ENCODE assay signal across 9 mouse cellular contexts in genomic region chr9:13470013-13470412, GRCm38 (mm10). TPM values are rescaled to one million over a fixed set of nuclear protein-coding genes. Genes with fewer than 3 reads are reported as not detected.
A peak's percentile ranks its signal among the peaks of the same experiment; 100 is the strongest.
DNase-seq lines count a peak whose midpoint lies in the region; ATAC-seq and TF ChIP-seq lines count a peak whose summit lies in the region.
"Had no signal": no experiment of that assay in that cellular context is flagged by ENCODE, and none has a peak within 500 bp of the region (broad histone marks: within the 10 kb centered on the region; RNA-seq: fewer than 3 reads in every experiment).

No protein-coding gene starts in this region.

- no peak for TF ChIP-seq CTCF in lung, postnatal 0 days (IDR thresholded peaks at IDR 0.05)

- H3K27me3 ChIP-seq in neural tube, embryonic 13.5 days: no peaks in the 10 kb centered on the region
- H3K27me3 ChIP-seq in heart, embryonic 16.5 days (ENCODE audit: control insufficient read depth, insufficient read depth, low read length): no peaks in the 10 kb centered on the region
- H3K27me3 ChIP-seq in lung, postnatal 0 days (replicated peaks; ENCODE audit: insufficient read depth, low read length): no peaks in the 10 kb centered on the region
- no peaks in the 10 kb centered on the region for H3K27me3 ChIP-seq in midbrain, embryonic 10.5 days (ENCODE audit: low read depth, poor library complexity, severe bottlenecking)

- peaks cover 27% of the 10 kb centered on the region for H3K4me1 ChIP-seq in neural tube, embryonic 13.5 days (replicated peaks)
- H3K4me1 ChIP-seq in heart, embryonic 16.5 days (ENCODE audit: control insufficient read depth, insufficient read depth, low read length): peaks cover 39% of the 10 kb centered on the region
- peaks cover 9% of the 10 kb centered on the region; the same call in 1 of the 2 replicates for H3K4me1 ChIP-seq in lung, postnatal 0 days (ENCODE audit: insufficient read depth, low read depth, low read length)
- peaks cover 26% of the 10 kb centered on the region for H3K4me1 ChIP-seq in midbrain, embryonic 10.5 days

- H3K9ac ChIP-seq in neural tube, embryonic 13.5 days: no peak overlapping the region
- no peak overlapping the region for H3K9ac ChIP-seq in heart, embryonic 16.5 days (ENCODE audit: low read length)
- H3K9ac ChIP-seq in lung, postnatal 0 days (replicated peaks; ENCODE audit: low read depth): no peak overlapping the region

- peak; percentile 63; the same call in 1 of the 2 replicates for TF ChIP-seq EP300 in lung, postnatal 0 days (IDR thresholded peaks at IDR 0.05)

- H3K4me3 ChIP-seq in neural tube, embryonic 13.5 days: no peak overlapping the region
- no peak overlapping the region for H3K4me3 ChIP-seq in heart, embryonic 16.5 days (ENCODE audit: low read length)
- no peak overlapping the region for H3K4me3 ChIP-seq in lung, postnatal 0 days (ENCODE audit: low read depth, low read length)
- H3K4me3 ChIP-seq in midbrain, embryonic 10.5 days: no peak overlapping the region

- H3K4me2 ChIP-seq in neural tube, embryonic 13.5 days: no peak overlapping the region
- H3K4me2 ChIP-seq in heart, embryonic 16.5 days (ENCODE audit: low read depth, low read length): no peak overlapping the region
- no peak overlapping the region for H3K4me2 ChIP-seq in lung, postnatal 0 days (replicated peaks; ENCODE audit: low read depth, low read length)

- no peaks in the 10 kb centered on the region for H3K36me3 ChIP-seq in neural tube, embryonic 13.5 days
- H3K36me3 ChIP-seq in heart, embryonic 16.5 days (ENCODE audit: control insufficient read depth, insufficient read depth): no peaks in the 10 kb centered on the region
- H3K36me3 ChIP-seq in lung, postnatal 0 days (ENCODE audit: insufficient read depth, low read length): no peaks in the 10 kb centered on the region
- H3K36me3 ChIP-seq in midbrain, embryonic 10.5 days: no peaks in the 10 kb centered on the region

- H3K9me3 ChIP-seq in neural tube, embryonic 13.5 days: no peaks in the 10 kb centered on the region
- no peaks in the 10 kb centered on the region for H3K9me3 ChIP-seq in heart, embryonic 16.5 days (replicated peaks; ENCODE audit: control insufficient read depth, low read length)
- H3K9me3 ChIP-seq in lung, postnatal 0 days (ENCODE audit: low read length): no peaks in the 10 kb centered on the region
- H3K9me3 ChIP-seq in midbrain, embryonic 10.5 days (replicated peaks): no peaks in the 10 kb centered on the region

- ATAC-seq in neural tube, embryonic 13.5 days (ENCODE audit: low read depth): no peak
- no peak for ATAC-seq in heart, embryonic 16.5 days (replicated peaks; ENCODE audit: extremely low read depth, insufficient read depth, low FRiP score)
- no peak for ATAC-seq in lung, postnatal 0 days

- no peak for DNase-seq in neural tube, embryonic 10.5 days (ENCODE audit: extremely low spot score, low spot score)
- peak; percentile 47 for DNase-seq in lung, postnatal 0 days (ENCODE audit: low spot score)
- DNase-seq in thymus, postnatal 36 days: peak; percentile 65 to 72
- no peak for DNase-seq in midbrain, embryonic 10.5 days (ENCODE audit: low spot score)
- DNase-seq in retina, embryonic 14.5 days (ENCODE audit: low spot score): no peak
- DNase-seq in cerebellum, adult 11-12 months: no peak

- H3K27ac ChIP-seq in neural tube, embryonic 13.5 days (replicated peaks): 0 out of 2 replicates have a peak overlapping the region, but pooled peaks have one; percentile 20
- peak overlapping the region; percentile 78 for H3K27ac ChIP-seq in heart, embryonic 16.5 days (ENCODE audit: low read length)
- H3K27ac ChIP-seq in lung, postnatal 0 days (ENCODE audit: low read length): no peak overlapping the region
- H3K27ac ChIP-seq in midbrain, embryonic 10.5 days (replicated peaks): no peak overlapping the region

- 52% methylated on average over 7 of the region's 7 CpGs for WGBS in neural tube, embryonic 13.5 days
- WGBS in heart, embryonic 16.5 days: 34% methylated on average over 7 of the region's 7 CpGs
- 22% methylated on average over 7 of the region's 7 CpGs for WGBS in lung, postnatal 0 days
- 52% methylated on average over 7 of the region's 7 CpGs for WGBS in midbrain, embryonic 10.5 days

RNA-seq across cellular contexts. Expression of gene Gm17571, which starts 23.5 kb away (rescaled TPM):
- not detected in 2 replicates for polyA plus RNA-seq in neural tube, embryonic 13.5 days (2015; fragmentation: Nextera tagmentation; extraction: Ambion mirVana)
- polyA plus RNA-seq in heart, embryonic 16.5 days (2015; fragmentation: Nextera tagmentation; extraction: Ambion mirVana): not detected in 2 replicates
- polyA plus RNA-seq in lung, postnatal 0 days (2015; fragmentation: Nextera tagmentation; extraction: Ambion mirVana): not detected in 2 replicates
- polyA plus RNA-seq in midbrain, embryonic 10.5 days (2016; fragmentation: Nextera tagmentation; extraction: Ambion mirVana): not detected in 2 replicates
- polyA plus RNA-seq: neural tube, embryonic 11.5 days had no signal

Comparison
In these comparisons a context has a peak if more than half of its experiments do, and no peak if none do; other contexts are left out.
1. H3K27ac ChIP-seq: peak in neural tube, embryonic 13.5 days (single experiment) and heart, embryonic 16.5 days (single experiment); none in lung, postnatal 0 days (single experiment) and midbrain, embryonic 10.5 days (single experiment).
2. DNase-seq: peak in lung, postnatal 0 days (single experiment) and thymus, postnatal 36 days (2 of 2); none in neural tube, embryonic 10.5 days (single experiment), midbrain, embryonic 10.5 days (single experiment), retina, embryonic 14.5 days (single experiment) and cerebellum, adult 11-12 months (single experiment).